In the genomic region with DNA sequence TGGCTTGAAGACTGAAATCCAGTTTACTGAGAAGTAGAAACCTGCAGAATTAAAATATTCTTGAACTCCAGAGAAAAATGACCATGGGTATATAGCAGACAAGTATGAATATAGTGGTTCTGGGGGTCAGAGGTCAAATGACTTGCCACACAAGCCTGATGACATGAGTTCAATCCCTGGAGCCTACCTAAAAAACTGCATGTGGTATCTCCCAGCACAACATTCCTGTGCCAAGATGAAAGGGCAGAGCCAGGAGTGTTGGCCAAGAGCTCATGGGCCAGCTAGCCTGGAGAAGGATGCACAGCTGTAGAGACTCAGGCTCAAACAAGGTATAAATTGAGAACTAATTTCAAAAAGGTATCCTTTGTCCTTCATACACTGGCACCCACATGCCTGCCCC, we compare ENCODE assay signal across 23 mouse cellular contexts. TPM values are rescaled to one million over a fixed set of nuclear protein-coding genes. Genes with fewer than 3 reads are reported as not detected.
DNase-seq lines count a peak whose midpoint lies in the region; ATAC-seq and TF ChIP-seq lines count a peak whose summit lies in the region.
"Had no signal": no experiment of that assay in that cellular context is flagged by ENCODE, and none has a peak within 500 bp of the region (broad histone marks: within the 10 kb centered on the region; RNA-seq: fewer than 3 reads in every experiment).

No protein-coding gene starts in this region.

- no peaks in the 10 kb centered on the region for H3K9me3 ChIP-seq in hindbrain, embryonic 15.5 days
- no peaks in the 10 kb centered on the region for H3K9me3 ChIP-seq in hindbrain, postnatal 0 days (ENCODE audit: low read length)
- H3K9me3 ChIP-seq in lung, embryonic 15.5 days, result no peaks in the 10 kb centered on the region
- no peaks in the 10 kb centered on the region for H3K9me3 ChIP-seq in neural tube, embryonic 15.5 days (replicated peaks)
- H3K9me3 ChIP-seq: embryonic facial prominence, embryonic 10.5 days; heart, embryonic 13.5 days; intestine, embryonic 15.5 days; limb, embryonic 15.5 days had no signal

- no peak overlapping the region for H3K4me2 ChIP-seq in hindbrain, embryonic 15.5 days
- no peak overlapping the region for H3K4me2 ChIP-seq in hindbrain, postnatal 0 days (ENCODE audit: low read depth, low read length)
- H3K4me2 ChIP-seq in lung, embryonic 15.5 days, result no peak overlapping the region
- H3K4me2 ChIP-seq in neural tube, embryonic 15.5 days, result no peak overlapping the region
- H3K4me2 ChIP-seq: heart, embryonic 13.5 days; hindbrain, embryonic 14.5 days; intestine, embryonic 15.5 days; limb, embryonic 15.5 days; midbrain, embryonic 11.5 days had no signal

- H3K27ac ChIP-seq in hindbrain, embryonic 15.5 days (replicated peaks), result peak overlapping the region; percentile 34; the same call in 1 of the 2 replicates
- H3K27ac ChIP-seq in hindbrain, postnatal 0 days, result no peak overlapping the region
- H3K27ac ChIP-seq in lung, embryonic 15.5 days, result peak overlapping the region; percentile 76
- H3K27ac ChIP-seq in neural tube, embryonic 15.5 days (replicated peaks), result peak overlapping the region; percentile 51; the same call in 1 of the 2 replicates
- H3K27ac ChIP-seq: embryonic facial prominence, embryonic 10.5 days; heart, adult 2 months; heart, embryonic 13.5 days; intestine, embryonic 15.5 days; limb, embryonic 15.5 days had no signal

- TF ChIP-seq CTCF in hindbrain, postnatal 0 days (IDR thresholded peaks at IDR 0.05; ENCODE audit: low read depth), result no peak

- no peaks in the 10 kb centered on the region for H3K27me3 ChIP-seq in hindbrain, embryonic 15.5 days
- no peaks in the 10 kb centered on the region for H3K27me3 ChIP-seq in hindbrain, postnatal 0 days (ENCODE audit: insufficient read depth, low read length)
- no peaks in the 10 kb centered on the region for H3K27me3 ChIP-seq in lung, embryonic 15.5 days
- H3K27me3 ChIP-seq in neural tube, embryonic 15.5 days (replicated peaks), result no peaks in the 10 kb centered on the region
- H3K27me3 ChIP-seq: heart, embryonic 13.5 days; intestine, embryonic 15.5 days; limb, embryonic 15.5 days had no signal

- no peaks in the 10 kb centered on the region for H3K36me3 ChIP-seq in hindbrain, embryonic 15.5 days
- H3K36me3 ChIP-seq in hindbrain, postnatal 0 days (ENCODE audit: insufficient read depth, low read length), result no peaks in the 10 kb centered on the region
- H3K36me3 ChIP-seq in lung, embryonic 15.5 days, result no peaks in the 10 kb centered on the region
- H3K36me3 ChIP-seq in neural tube, embryonic 15.5 days, result no peaks in the 10 kb centered on the region
- H3K36me3 ChIP-seq: embryonic facial prominence, embryonic 10.5 days; heart, embryonic 13.5 days; intestine, embryonic 15.5 days; limb, embryonic 15.5 days had no signal

- no peak for ATAC-seq in hindbrain, embryonic 15.5 days (ENCODE audit: low FRiP score, low read depth)
- ATAC-seq in hindbrain, postnatal 0 days, result no peak
- ATAC-seq in lung, embryonic 15.5 days (ENCODE audit: borderline replicate concordance, extremely low read depth, low FRiP score, low TSS enrichment), result no peak
- no peak for ATAC-seq in neural tube, embryonic 15.5 days (ENCODE audit: low FRiP score)
- ATAC-seq: intestine, embryonic 15.5 days had no signal

- H3K9ac ChIP-seq in hindbrain, embryonic 15.5 days, result no peak overlapping the region
- no peak overlapping the region for H3K9ac ChIP-seq in hindbrain, postnatal 0 days (replicated peaks; ENCODE audit: low read length)
- H3K9ac ChIP-seq in lung, embryonic 15.5 days, result no peak overlapping the region
- H3K9ac ChIP-seq in neural tube, embryonic 15.5 days (replicated peaks), result no peak overlapping the region
- H3K9ac ChIP-seq: forebrain, postnatal 0 days; heart, embryonic 13.5 days; hindbrain, embryonic 14.5 days; intestine, embryonic 15.5 days; limb, embryonic 15.5 days had no signal

- no peak overlapping the region for H3K4me3 ChIP-seq in hindbrain, embryonic 15.5 days
- no peak overlapping the region for H3K4me3 ChIP-seq in hindbrain, postnatal 0 days (ENCODE audit: low read length)
- H3K4me3 ChIP-seq in lung, embryonic 15.5 days, result no peak overlapping the region
- H3K4me3 ChIP-seq in neural tube, embryonic 15.5 days (replicated peaks), result no peak overlapping the region
- H3K4me3 ChIP-seq: embryonic facial prominence, embryonic 10.5 days; heart, adult 2 months; heart, embryonic 13.5 days; intestine, embryonic 15.5 days; limb, embryonic 15.5 days; myocyte had no signal

- peak; percentile 40 for DNase-seq in adrenal gland, postnatal 10 days
- no peak for DNase-seq in adrenal gland, postnatal 4 days (ENCODE audit: low spot score in 2 of 2)
- DNase-seq in hindbrain, postnatal 0 days (ENCODE audit: low spot score), result no peak
- no peak for DNase-seq in lung, postnatal 4 days
- no peak for DNase-seq in neural tube, embryonic 10.5 days (ENCODE audit: extremely low spot score, low spot score)
- DNase-seq: cerebellum, adult 8-10 months; gastrocnemius, postnatal 36 days; heart, adult 2 months; kidney, adult 9 months; kidney, postnatal 14 days; right cerebral cortex, postnatal 4 days; thymus, postnatal 14 days had no signal

- peaks cover 16% of the 10 kb centered on the region for H3K4me1 ChIP-seq in hindbrain, embryonic 15.5 days (replicated peaks)
- no peaks in the 10 kb centered on the region for H3K4me1 ChIP-seq in hindbrain, postnatal 0 days (ENCODE audit: insufficient read depth, low read length)
- H3K4me1 ChIP-seq in lung, embryonic 15.5 days, result 0 out of 2 replicates have a peak, but pooled peaks cover 6% of the 10 kb centered on the region
- peaks cover 11% of the 10 kb centered on the region for H3K4me1 ChIP-seq in neural tube, embryonic 15.5 days
- H3K4me1 ChIP-seq: embryonic facial prominence, embryonic 10.5 days had no signal

RNA-seq across cellular contexts. Expression of a gene that starts 42.4 kb away (rescaled TPM):
- 10 to 100 TPM; 47.7 to 50.6 TPM for total RNA-seq in adrenal gland, postnatal 10 days (2021)
- 10 to 100 TPM; 71.2 to 74.2 TPM for total RNA-seq in adrenal gland, postnatal 4 days (2021)
- polyA plus RNA-seq in hindbrain, embryonic 15.5 days (2015; fragmentation: Nextera tagmentation; extraction: Ambion mirVana), result 3.1 and 3.3 TPM in 2 replicates
- 50.8 and 60.0 TPM in 2 replicates for total RNA-seq in hindbrain, postnatal 0 days (2014; rRNA removed)
- 7.2 and 7.4 TPM in 2 replicates for polyA plus RNA-seq in hindbrain, postnatal 0 days (2015; fragmentation: Nextera tagmentation; extraction: Ambion mirVana)
- 4.8 and 6.1 TPM in 2 replicates for polyA plus RNA-seq in lung, embryonic 15.5 days (2015; fragmentation: Nextera tagmentation; extraction: Ambion mirVana)
- polyA plus RNA-seq in neural tube, embryonic 15.5 days (2015; fragmentation: Nextera tagmentation; extraction: Ambion mirVana), result 2.5 and 3.7 TPM in 2 replicates
